Mouse (Mus musculus) intestine, postnatal 0 days (tissue): ENCODE measurements around the gene Cog5. TPM values are rescaled to one million over a fixed set of nuclear protein-coding genes. Genes with fewer than 3 reads are reported as not detected.

ENCODE experiments used
- ATAC-seq: fragments of 200-750 bp; cut with Nextera tagmentation; 2 replicates; pipeline ENCODE4 v1.8.0; 2017; ENCODE audit warnings: mild to moderate bottlenecking, moderate TSS enrichment, moderate library complexity
- H3K27ac ChIP-seq: fragments of 300-500 bp; sonication (generic); 2 replicates; pipeline ENCODE4 v1.5.1; 2014; ENCODE audit warnings: mild to moderate bottlenecking, low read depth, low read length, moderate library complexity
- H3K27me3 ChIP-seq: fragments of 300-500 bp; sonication (generic); replicated peaks from 2 replicates; pipeline ENCODE4 v1.6.1; 2014; ENCODE audit warnings: low read length, mixed read lengths; ENCODE audit not compliant: control insufficient read depth, insufficient read depth
- H3K36me3 ChIP-seq: fragments of 300-500 bp; sonication (generic); 2 replicates; pipeline ENCODE4 v1.6.1; 2014; ENCODE audit warnings: mild to moderate bottlenecking, moderate library complexity; ENCODE audit not compliant: control insufficient read depth, insufficient read depth
- H3K4me1 ChIP-seq: fragments of 300-500 bp; sonication (generic); replicated peaks from 2 replicates; pipeline ENCODE4 v1.6.1; 2014; ENCODE audit warnings: antibody characterized with exemption, low read length, mixed read lengths; ENCODE audit not compliant: control insufficient read depth, insufficient read depth
- H3K4me2 ChIP-seq: fragments of 300-500 bp; sonication (generic); replicated peaks from 2 replicates; pipeline ENCODE4 v1.6.1; 2014; ENCODE audit warnings: low read depth, mild to moderate bottlenecking, moderate library complexity
- H3K4me3 ChIP-seq: fragments of 300-500 bp; sonication (generic); 2 replicates; pipeline ENCODE4 v1.5.1; 2014; ENCODE audit warnings: low read depth, low read length
- H3K9ac ChIP-seq: fragments of 300-500 bp; sonication (generic); 2 replicates; pipeline ENCODE4 v1.6.1; 2014; ENCODE audit warnings: mild to moderate bottlenecking, low read depth, low read length
- H3K9me3 ChIP-seq: fragments of 300-500 bp; sonication (generic); 2 replicates; pipeline ENCODE4 v1.6.1; 2016; ENCODE audit warnings: mixed run types; ENCODE audit not compliant: control insufficient read depth
- CTCF ChIP-seq: sonication (generic); IDR thresholded peaks from 2 replicates; pipeline ENCODE4 v1.5.1; 2016; ENCODE audit warnings: low read depth, mild to moderate bottlenecking, control low read depth, antibody characterized with exemption, moderate library complexity
- WGBS: fragments of 180-500 bp; shearing (Covaris S2); extraction: QIAGEN DNeasy Blood & Tissue Kit; methylation state at CpG from one replicate; pipeline ENCODE4 v1.1.7; 2014; 5-methylcytosine and 5-hydroxymethylcytosine counted together
- polyA plus RNA-seq: library from polyadenylated mRNA; unstranded; fragments of >200 nt; fragmentation: Nextera tagmentation; extraction: Ambion mirVana; gene quantifications from 2 replicates; pipeline ENCODE4 v1.2.1, GENCODE M21; 2015

Cog5 gene
- polyA plus RNA-seq, 1 experiment from 2014 or later, result 16.4 TPM

DNA sequence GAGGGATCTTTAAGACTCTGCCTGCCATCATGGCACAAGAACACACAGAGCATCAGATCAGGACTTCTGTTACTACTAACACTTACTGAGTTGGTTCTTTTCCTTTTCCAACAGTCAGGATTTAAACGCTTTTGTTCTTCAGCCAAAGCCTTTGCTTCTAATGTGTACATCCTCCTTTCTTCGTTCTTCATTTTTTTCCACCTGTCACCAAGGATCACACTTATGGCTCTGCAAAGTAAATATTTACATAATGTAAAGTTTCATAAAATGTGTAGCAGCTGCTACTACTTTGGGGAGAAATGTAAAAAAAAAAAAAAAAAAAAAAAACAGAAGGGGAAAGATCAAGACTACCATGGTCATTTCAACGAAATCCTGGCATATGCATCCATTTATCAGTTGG is 273.8 kb downstream of the Cog5 start:
- H3K9ac ChIP-seq, result no peak overlapping the region
- no peak overlapping the region for H3K4me2 ChIP-seq
- H3K36me3 ChIP-seq, result peaks cover 62% of the 10 kb centered on the region
- no peak for ATAC-seq
- H3K27ac ChIP-seq, result no peak overlapping the region
- no peaks in the 10 kb centered on the region for H3K9me3 ChIP-seq
- H3K4me3 ChIP-seq, result no peak overlapping the region
- 51% methylated on average over 3 of the region's 3 CpGs for WGBS
- no peaks in the 10 kb centered on the region for H3K27me3 ChIP-seq
- TF ChIP-seq CTCF, result no peak
- H3K4me1 ChIP-seq, result no peaks in the 10 kb centered on the region

DNA sequence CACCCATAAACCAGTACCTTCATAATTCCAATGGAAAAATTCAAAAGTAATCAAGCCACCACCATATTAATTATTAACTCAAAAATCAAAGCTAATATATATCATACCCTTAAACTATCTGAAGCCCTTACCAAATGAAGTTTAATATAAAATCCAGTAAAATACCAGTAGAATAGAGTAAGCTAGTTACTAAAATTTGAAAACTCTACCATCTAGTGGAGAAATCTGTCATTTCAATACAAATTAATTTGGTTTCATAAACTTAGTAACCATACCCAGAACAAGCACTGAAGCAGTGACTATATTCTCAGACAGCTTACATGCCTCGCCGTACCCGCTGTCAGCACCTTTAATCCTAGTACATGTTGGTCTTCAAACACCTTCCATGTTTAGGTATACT is 277.1 kb downstream of the Cog5 start:
- H3K4me1 ChIP-seq, result no peaks in the 10 kb centered on the region
- no peak for ATAC-seq
- 94% methylated on average over 3 of the region's 3 CpGs for WGBS

GRCm38 (mm10) chr12:31936657-31937300 is 282.1 kb downstream of the Cog5 start:
- H3K9ac ChIP-seq, result no peak overlapping the region
- no peak for TF ChIP-seq CTCF
- no peak overlapping the region for H3K27ac ChIP-seq
- no peaks in the 10 kb centered on the region for H3K27me3 ChIP-seq
- no peak overlapping the region for H3K4me3 ChIP-seq
- H3K4me2 ChIP-seq, result no peak overlapping the region
- H3K36me3 ChIP-seq, result peaks cover 72% of the 10 kb centered on the region
- H3K9me3 ChIP-seq, result no peaks in the 10 kb centered on the region
- WGBS, result 69% methylated on average over 6 of the region's 6 CpGs
- no peaks in the 10 kb centered on the region for H3K4me1 ChIP-seq
- no peak for ATAC-seq

More for the DNA sequence above, 277.1 kb downstream of the Cog5 start:
- H3K27me3 ChIP-seq, result no peaks in the 10 kb centered on the region
- no peak overlapping the region for H3K9ac ChIP-seq
- H3K36me3 ChIP-seq, result peaks cover 67% of the 10 kb centered on the region
- H3K9me3 ChIP-seq, result no peaks in the 10 kb centered on the region
- no peak overlapping the region for H3K27ac ChIP-seq
- H3K4me2 ChIP-seq, result no peak overlapping the region
- no peak overlapping the region for H3K4me3 ChIP-seq
- TF ChIP-seq CTCF, result no peak

DNA sequence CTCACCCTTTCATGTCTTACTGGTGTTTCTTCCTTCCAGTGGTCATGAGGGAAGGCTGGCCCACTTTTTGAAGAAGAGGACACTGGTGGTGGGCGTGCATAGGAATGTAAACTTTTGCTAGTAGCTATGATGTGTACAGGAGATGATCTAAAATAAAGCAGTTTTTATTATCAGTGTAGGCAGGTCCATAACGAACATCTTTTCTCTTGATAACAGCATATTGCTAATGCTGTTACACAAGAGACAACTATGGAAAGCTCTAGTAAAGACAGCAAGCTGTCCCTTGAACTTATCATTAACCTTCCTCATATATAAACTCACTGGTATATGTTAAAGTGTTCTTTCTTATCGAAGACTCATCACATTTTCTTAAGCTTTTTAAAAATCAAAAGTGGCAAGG is 282.9 kb downstream of the Cog5 start:
- H3K9ac ChIP-seq, result no peak overlapping the region
- H3K4me1 ChIP-seq, result no peaks in the 10 kb centered on the region
- no peak for TF ChIP-seq CTCF
- H3K27me3 ChIP-seq, result no peaks in the 10 kb centered on the region
- H3K36me3 ChIP-seq, result peaks cover 69% of the 10 kb centered on the region
- WGBS, result 76% methylated on average over 3 of the region's 3 CpGs
- no peak for ATAC-seq
- H3K4me2 ChIP-seq, result no peak overlapping the region
- H3K27ac ChIP-seq, result no peak overlapping the region
- H3K9me3 ChIP-seq, result no peaks in the 10 kb centered on the region
- no peak overlapping the region for H3K4me3 ChIP-seq

- TF ChIP-seq CTCF, result no peak
- Histone ChIP-seq H3K4me2 (no peak overlapping the region), H3K9me3 (no peaks in the 10 kb centered on the region), H3K27me3 (no peaks in the 10 kb centered on the region), H3K9ac (no peak overlapping the region), H3K36me3 (peaks cover 70% of the 10 kb centered on the region), H3K4me3 (no peak overlapping the region), H3K27ac (no peak overlapping the region), H3K4me1 (no peaks in the 10 kb centered on the region)
- no peak for ATAC-seq
- 95% methylated on average over 4 of the region's 4 CpGs for WGBS
Observed at GRCm38 (mm10) chr12:31938391-31938997, 283.8 kb downstream of the Cog5 start.

DNA sequence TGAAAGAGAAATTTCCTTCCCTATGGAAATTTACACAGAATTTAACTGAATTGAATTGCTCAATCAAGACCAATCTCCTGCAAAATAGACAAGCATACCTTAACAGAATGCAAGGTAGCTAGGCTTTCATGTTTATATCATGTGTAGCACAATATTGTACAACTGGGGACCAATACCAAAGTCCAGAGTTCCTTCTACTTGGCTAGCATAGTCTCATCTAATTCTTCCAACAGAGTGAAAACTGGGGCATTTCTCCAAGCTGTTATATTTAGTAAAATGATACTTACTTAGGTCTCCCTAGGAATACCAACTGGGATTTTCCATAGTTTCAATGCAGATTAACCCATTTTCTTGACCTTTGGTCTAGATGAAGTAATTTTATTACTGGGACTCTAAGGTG is 284.4 kb downstream of the Cog5 start:
- Histone ChIP-seq H3K27me3 (no peaks in the 10 kb centered on the region), H3K4me3 (no peak overlapping the region), H3K4me1 (no peaks in the 10 kb centered on the region), H3K27ac (peak overlapping the region; percentile 41; the same call in 1 of the 2 replicates), H3K4me2 (no peak overlapping the region), H3K9me3 (no peaks in the 10 kb centered on the region), H3K36me3 (peaks cover 69% of the 10 kb centered on the region), H3K9ac (no peak overlapping the region)
- no peak for ATAC-seq
- TF ChIP-seq CTCF, result no peak
